Mouse (Mus musculus) midbrain, embryonic 15.5 days (tissue): ENCODE results near the gene Olfr1412. TPM values are rescaled to one million over a fixed set of nuclear protein-coding genes. Genes with fewer than 3 reads are reported as not detected.

Source experiments
- ATAC-seq: fragments of 200-750 bp; cut with Nextera tagmentation; replicated peaks from 2 replicates; pipeline ENCODE4 v1.8.0; 2017; ENCODE audit warnings: moderate TSS enrichment
- H3K27ac ChIP-seq: fragments of 300-500 bp; sonication (generic); 2 replicates; pipeline ENCODE4 v1.5.1; 2015; ENCODE audit warnings: mild to moderate bottlenecking, inconsistent platforms
- H3K27me3 ChIP-seq: fragments of 300-500 bp; sonication (generic); replicated peaks from 2 replicates; pipeline ENCODE4 v1.6.1; 2015; ENCODE audit warnings: inconsistent platforms
- H3K36me3 ChIP-seq: fragments of 300-500 bp; sonication (generic); replicated peaks from 2 replicates; pipeline ENCODE4 v1.6.1; 2015; ENCODE audit warnings: inconsistent platforms
- H3K4me1 ChIP-seq: fragments of 300-500 bp; sonication (generic); 2 replicates; pipeline ENCODE4 v1.6.1; 2015; ENCODE audit warnings: inconsistent platforms
- H3K4me2 ChIP-seq: fragments of 300-500 bp; sonication (generic); 2 replicates; pipeline ENCODE4 v1.6.1; 2015; ENCODE audit warnings: inconsistent platforms, mild to moderate bottlenecking, moderate library complexity
- H3K4me3 ChIP-seq: fragments of 300-500 bp; sonication (generic); 2 replicates; pipeline ENCODE4 v1.5.1; 2015; ENCODE audit warnings: mild to moderate bottlenecking, inconsistent platforms
- H3K9ac ChIP-seq: fragments of 300-500 bp; sonication (generic); 2 replicates; pipeline ENCODE4 v1.6.1; 2015; ENCODE audit warnings: mild to moderate bottlenecking, inconsistent platforms
- H3K9me3 ChIP-seq: fragments of 300-500 bp; sonication (generic); 2 replicates; pipeline ENCODE4 v1.6.1; 2016; ENCODE audit warnings: inconsistent platforms
- WGBS: fragments of 180-500 bp; shearing (Covaris S2); methylation state at CpG from one replicate; pipeline ENCODE4 v1.1.7; 2015; ENCODE audit warnings: mixed read lengths; 5-methylcytosine and 5-hydroxymethylcytosine counted together
- polyA plus RNA-seq: library from polyadenylated mRNA; unstranded; fragments of >200 nt; fragmentation: Nextera tagmentation; extraction: Ambion mirVana; gene quantifications from 2 replicates; pipeline ENCODE4 v1.2.1, GENCODE M21; 2015

Gene Olfr1412
- not detected in 2 replicates for polyA plus RNA-seq

DNA sequence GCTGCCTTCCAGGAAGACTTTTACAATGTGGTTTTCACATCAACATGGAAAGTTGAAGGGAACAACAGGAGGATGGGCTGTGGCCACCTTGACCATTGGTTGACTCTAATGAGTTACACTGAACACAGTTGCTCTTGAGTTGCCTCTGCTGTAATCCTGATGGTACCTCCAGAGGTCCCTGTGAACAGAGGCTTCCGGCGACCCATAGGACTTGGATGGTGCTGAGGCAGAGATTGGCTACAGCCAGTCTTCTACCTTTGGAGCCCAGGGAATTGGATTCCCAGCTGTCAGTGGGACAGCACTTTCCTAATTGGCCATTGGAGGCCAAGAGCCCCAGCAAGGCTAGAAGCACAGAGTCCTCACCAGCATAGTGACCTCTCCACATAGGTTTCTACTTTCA lies at the start of gene Olfr1412:
Gene Olfr1412, plus strand, starts transcription at position 301 of the 400 bp plus-strand sequence.
- no peak within 1 kb of the TSS for H3K27ac ChIP-seq
- no peak within 1 kb of the TSS for H3K4me2 ChIP-seq
- ATAC-seq: no peak
- H3K36me3 ChIP-seq: no peaks in the 10 kb centered on the region
- no peak within 1 kb of the TSS for H3K9ac ChIP-seq
- H3K27me3 ChIP-seq: no peaks in the 10 kb centered on the region
- WGBS: 82% methylated on average over 2 of the region's 2 CpGs
- H3K4me1 ChIP-seq: no peaks in the 10 kb centered on the region
- no peaks in the 10 kb centered on the region for H3K9me3 ChIP-seq
- no peak within 1 kb of the TSS for H3K4me3 ChIP-seq

DNA sequence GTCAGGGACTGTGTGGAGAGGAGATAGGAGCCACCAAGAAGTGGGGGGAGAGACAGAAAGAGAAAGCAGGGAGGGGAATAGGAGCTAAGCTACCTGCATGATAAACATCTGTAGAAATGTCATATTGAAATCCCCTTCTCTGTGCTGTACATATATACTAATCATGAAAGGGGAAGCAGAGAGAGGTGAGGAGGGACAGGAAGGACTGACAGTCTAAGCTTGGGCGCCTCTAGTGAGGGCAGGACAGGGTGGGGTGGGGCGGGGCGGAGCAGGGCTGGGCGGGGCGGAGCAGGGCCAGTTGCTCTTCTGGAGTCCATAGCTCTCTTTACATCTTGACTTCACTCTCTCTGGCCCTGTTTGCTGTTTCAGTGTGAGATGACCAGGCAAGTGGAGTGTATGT lies 48.6 kb upstream of the Olfr1412 start:
- Histone ChIP-seq H3K27ac (no peak overlapping the region), H3K4me3 (no peak overlapping the region), H3K36me3 (no peaks in the 10 kb centered on the region), H3K4me2 (no peak overlapping the region), H3K9ac (no peak overlapping the region), H3K9me3 (no peaks in the 10 kb centered on the region), H3K4me1 (no peaks in the 10 kb centered on the region), H3K27me3 (no peaks in the 10 kb centered on the region)
- ATAC-seq: no peak
- WGBS: 42% methylated on average over 5 of the region's 5 CpGs

DNA sequence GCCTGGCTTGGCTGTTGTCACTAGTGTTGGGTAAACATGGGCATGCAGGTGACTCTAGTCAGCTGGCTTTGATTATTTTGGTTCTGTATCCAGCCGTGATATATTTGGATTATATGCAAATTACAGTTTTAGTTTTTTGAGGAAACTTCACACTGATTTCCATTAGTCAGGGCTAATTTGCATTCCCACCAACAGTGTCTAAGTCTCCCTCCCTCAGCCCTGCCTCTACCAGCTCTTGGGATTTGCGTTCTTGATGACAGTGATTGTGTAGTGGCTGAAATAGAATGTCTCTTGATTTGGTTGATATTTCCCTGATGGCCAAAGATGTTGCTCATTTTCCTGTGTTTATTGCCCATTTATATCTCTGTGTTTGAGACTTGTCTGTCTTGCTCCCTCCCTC lies 46.5 kb upstream of the Olfr1412 start:
- no peaks in the 10 kb centered on the region for H3K4me1 ChIP-seq
- H3K27me3 ChIP-seq: no peaks in the 10 kb centered on the region
- no peak for ATAC-seq
- WGBS: 45% methylated on average over 2 of the region's 2 CpGs
- H3K9me3 ChIP-seq: no peaks in the 10 kb centered on the region
- no peak overlapping the region for H3K4me2 ChIP-seq
- no peak overlapping the region for H3K4me3 ChIP-seq
- no peak overlapping the region for H3K27ac ChIP-seq
- H3K36me3 ChIP-seq: no peaks in the 10 kb centered on the region
- H3K9ac ChIP-seq: no peak overlapping the region

DNA sequence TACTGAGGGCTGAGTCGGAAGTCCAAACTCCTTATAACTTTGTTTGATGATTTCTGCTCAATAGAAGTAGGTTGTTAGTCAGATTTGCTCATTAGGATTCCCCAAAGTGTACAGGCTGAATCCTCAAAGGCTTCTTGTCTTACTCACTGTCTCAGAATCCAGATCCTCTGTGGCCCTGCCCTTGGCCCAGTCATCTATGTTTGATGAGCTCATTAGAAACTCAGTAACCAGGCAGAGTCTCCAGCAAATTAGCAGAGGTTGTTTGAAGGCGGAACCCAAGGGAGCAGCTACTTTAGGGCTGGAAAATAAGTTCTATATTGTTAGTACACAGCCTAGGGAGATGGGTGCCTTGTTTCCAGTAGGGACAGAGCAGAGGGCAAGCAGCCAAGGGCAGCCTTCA lies 39.6 kb upstream of the Olfr1412 start:
- Histone ChIP-seq H3K4me2 (no peak overlapping the region), H3K9ac (no peak overlapping the region), H3K9me3 (no peaks in the 10 kb centered on the region), H3K4me1 (no peaks in the 10 kb centered on the region), H3K36me3 (no peaks in the 10 kb centered on the region), H3K27me3 (no peaks in the 10 kb centered on the region), H3K27ac (no peak overlapping the region), H3K4me3 (no peak overlapping the region)
- WGBS: 88% methylated on average over 2 of the region's 2 CpGs
- no peak for ATAC-seq

GRCm38 (mm10) chr1:92571022-92571421 lies 14.6 kb upstream of the Olfr1412 start, which contains the start of gene Olfr1413:
TSS of gene Olfr1413 (plus strand) at chr1:92571322.
- no peaks in the 10 kb centered on the region for H3K27me3 ChIP-seq
- no peak within 1 kb of the TSS for H3K4me2 ChIP-seq
- no peak within 1 kb of the TSS for H3K27ac ChIP-seq
- H3K9ac ChIP-seq: no peak within 1 kb of the TSS
- no peak within 1 kb of the TSS for H3K4me3 ChIP-seq
- H3K4me1 ChIP-seq: no peaks in the 10 kb centered on the region
- H3K36me3 ChIP-seq: no peaks in the 10 kb centered on the region
- H3K9me3 ChIP-seq: no peaks in the 10 kb centered on the region
- ATAC-seq: no peak
- 90% methylated on average over 3 of the region's 3 CpGs for WGBS

DNA sequence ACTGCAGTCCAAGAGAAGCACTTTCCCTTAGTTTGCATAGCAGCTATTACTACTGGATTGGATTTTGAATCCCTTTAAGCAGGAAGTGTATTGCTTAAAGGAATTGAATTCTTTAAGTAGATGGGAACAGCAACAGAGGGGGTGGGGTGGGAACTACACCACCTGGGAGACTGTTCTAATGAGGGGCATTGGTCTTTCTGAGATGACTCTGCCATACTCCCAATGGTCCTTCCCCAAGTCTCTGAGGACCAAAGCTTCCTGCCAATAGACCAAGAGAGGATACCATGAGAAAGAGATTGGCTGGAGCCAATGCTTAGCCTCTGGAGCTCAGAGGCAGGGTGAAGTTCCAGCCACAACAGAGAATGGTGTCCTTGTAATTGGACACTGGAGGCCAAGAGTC lies 8.5 kb downstream of the Olfr1412 start, which contains the start of gene Olfr1411:
Gene Olfr1411, plus strand, starts transcription at position 301 of the 400 bp plus-strand sequence.
- Histone ChIP-seq H3K4me1 (no peaks in the 10 kb centered on the region), H3K4me2 (no peak within 1 kb of the TSS), H3K9ac (no peak within 1 kb of the TSS), H3K27me3 (no peaks in the 10 kb centered on the region), H3K36me3 (no peaks in the 10 kb centered on the region), H3K4me3 (no peak within 1 kb of the TSS), H3K27ac (no peak within 1 kb of the TSS), H3K9me3 (no peaks in the 10 kb centered on the region)
- no peak for ATAC-seq

DNA sequence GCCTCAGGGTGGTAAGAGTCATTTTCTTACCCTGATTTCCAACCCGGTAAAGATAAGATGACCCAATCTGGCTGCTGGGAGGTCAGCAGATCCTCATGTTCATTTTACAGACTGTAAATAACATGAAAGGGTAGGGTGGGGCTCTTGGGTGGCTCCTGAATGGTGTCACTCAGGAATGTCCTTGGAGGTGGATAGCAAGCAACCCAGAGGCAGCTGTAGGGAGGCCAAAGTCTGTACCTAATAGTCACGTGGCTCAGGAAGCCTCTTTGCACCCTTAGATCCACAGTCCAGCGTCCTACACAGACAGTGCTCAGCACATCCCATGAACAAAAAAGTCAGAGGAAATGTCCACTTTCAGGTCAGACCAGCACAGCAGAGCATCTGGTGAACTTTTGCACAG lies 10.4 kb downstream of the Olfr1412 start:
- H3K4me2 ChIP-seq: no peak overlapping the region
- no peak overlapping the region for H3K9ac ChIP-seq
- H3K27me3 ChIP-seq: no peaks in the 10 kb centered on the region
- no peak overlapping the region for H3K4me3 ChIP-seq
- no peaks in the 10 kb centered on the region for H3K9me3 ChIP-seq
- H3K27ac ChIP-seq: no peak overlapping the region
- no peaks in the 10 kb centered on the region for H3K4me1 ChIP-seq
- WGBS: 84% methylated on average over 3 of the region's 3 CpGs
- H3K36me3 ChIP-seq: no peaks in the 10 kb centered on the region
- no peak for ATAC-seq

DNA sequence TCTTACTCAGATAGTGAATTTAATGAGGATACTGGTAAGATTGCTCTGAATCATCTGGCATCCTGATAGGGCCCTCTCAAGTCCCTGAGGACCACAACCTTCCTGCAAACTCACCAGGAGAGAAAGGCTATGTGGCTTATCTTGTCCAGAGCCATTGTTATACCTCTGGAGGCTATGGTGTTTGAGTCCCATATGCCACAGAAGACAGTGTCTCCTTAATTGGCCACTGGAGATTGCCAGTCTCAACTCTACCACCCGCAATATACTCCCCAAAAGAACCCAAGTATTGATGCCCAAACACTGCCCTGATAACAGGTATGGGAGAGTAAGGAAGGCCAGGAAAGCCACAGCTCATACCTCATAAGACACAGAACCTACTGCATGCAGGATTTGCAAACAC lies 19.9 kb downstream of the Olfr1412 start, which contains the start of gene Olfr1410:
Gene Olfr1410, plus strand, starts transcription at position 301 of the 400 bp plus-strand sequence.
- no peaks in the 10 kb centered on the region for H3K9me3 ChIP-seq
- H3K4me1 ChIP-seq: no peaks in the 10 kb centered on the region
- H3K4me2 ChIP-seq: no peak within 1 kb of the TSS
- no peak within 1 kb of the TSS for H3K9ac ChIP-seq
- H3K27me3 ChIP-seq: no peaks in the 10 kb centered on the region
- no peak within 1 kb of the TSS for H3K4me3 ChIP-seq
- no peak for ATAC-seq
- 93% methylated on average over 1 of the region's 1 CpGs for WGBS
- no peaks in the 10 kb centered on the region for H3K36me3 ChIP-seq
- H3K27ac ChIP-seq: no peak within 1 kb of the TSS

- ATAC-seq: no peak
- Histone ChIP-seq H3K4me2 (no peak overlapping the region), H3K9ac (no peak overlapping the region), H3K27ac (no peak overlapping the region), H3K4me3 (no peak overlapping the region), H3K27me3 (0 out of 2 replicates have a peak, but pooled peaks cover 5% of the 10 kb centered on the region), H3K9me3 (no peaks in the 10 kb centered on the region), H3K36me3 (no peaks in the 10 kb centered on the region), H3K4me1 (no peaks in the 10 kb centered on the region)
- 83% methylated on average over 4 of the region's 4 CpGs for WGBS
Measured at GRCm38 (mm10) chr1:92607711-92608110, 22.1 kb downstream of the Olfr1412 start.

DNA sequence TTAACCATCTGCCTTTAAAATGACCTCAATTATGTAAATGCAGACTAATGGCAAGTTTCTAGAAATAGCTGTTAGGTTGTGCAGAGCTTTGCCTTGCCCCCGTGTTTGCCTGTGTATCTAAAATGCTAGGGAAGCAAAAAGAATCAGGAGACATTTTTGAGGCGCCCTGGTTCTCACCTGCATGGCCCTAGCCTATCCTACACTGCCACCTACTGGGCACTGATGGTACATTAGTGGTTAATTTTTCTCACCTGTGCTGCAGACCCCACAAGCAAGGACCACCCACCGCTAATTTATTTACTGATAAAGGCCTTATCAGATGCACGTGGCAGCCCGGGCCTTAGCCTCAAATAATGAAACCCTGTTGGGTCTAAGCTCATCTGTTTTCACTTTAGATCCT lies 25.4 kb downstream of the Olfr1412 start:
- H3K4me2 ChIP-seq: no peak overlapping the region
- no peaks in the 10 kb centered on the region for H3K9me3 ChIP-seq
- 7% methylated on average over 5 of the region's 5 CpGs for WGBS
- H3K27me3 ChIP-seq: 0 out of 2 replicates have a peak, but pooled peaks cover 5% of the 10 kb centered on the region
- H3K9ac ChIP-seq: no peak overlapping the region
- no peak overlapping the region for H3K4me3 ChIP-seq
- no peak for ATAC-seq
- H3K36me3 ChIP-seq: no peaks in the 10 kb centered on the region
- no peak overlapping the region for H3K27ac ChIP-seq
- no peaks in the 10 kb centered on the region for H3K4me1 ChIP-seq

GRCm38 (mm10) chr1:92613175-92613574 lies 27.6 kb downstream of the Olfr1412 start:
- no peak for ATAC-seq
- 34% methylated on average over 4 of the region's 4 CpGs for WGBS
- H3K9ac ChIP-seq: no peak overlapping the region
- no peaks in the 10 kb centered on the region for H3K9me3 ChIP-seq
- H3K4me3 ChIP-seq: no peak overlapping the region
- no peaks in the 10 kb centered on the region for H3K36me3 ChIP-seq
- H3K27ac ChIP-seq: no peak overlapping the region
- 0 out of 2 replicates have a peak, but pooled peaks cover 5% of the 10 kb centered on the region for H3K27me3 ChIP-seq
- no peaks in the 10 kb centered on the region for H3K4me1 ChIP-seq
- no peak overlapping the region for H3K4me2 ChIP-seq

GRCm38 (mm10) chr1:92614516-92614915 lies 28.9 kb downstream of the Olfr1412 start:
- no peak overlapping the region for H3K9ac ChIP-seq
- WGBS: 7% methylated on average over 1 of the region's 1 CpGs
- H3K4me2 ChIP-seq: no peak overlapping the region
- no peak for ATAC-seq
- H3K27me3 ChIP-seq: 0 out of 2 replicates have a peak, but pooled peaks cover 5% of the 10 kb centered on the region
- H3K36me3 ChIP-seq: no peaks in the 10 kb centered on the region
- H3K4me1 ChIP-seq: no peaks in the 10 kb centered on the region
- H3K27ac ChIP-seq: no peak overlapping the region
- H3K4me3 ChIP-seq: no peak overlapping the region
- no peaks in the 10 kb centered on the region for H3K9me3 ChIP-seq

GRCm38 (mm10) chr1:92616046-92616445 lies 30.5 kb downstream of the Olfr1412 start:
- Histone ChIP-seq H3K4me2 (no peak overlapping the region), H3K27me3 (0 out of 2 replicates have a peak, but pooled peaks cover 5% of the 10 kb centered on the region), H3K4me1 (no peaks in the 10 kb centered on the region), H3K4me3 (no peak overlapping the region), H3K9me3 (no peaks in the 10 kb centered on the region), H3K27ac (no peak overlapping the region), H3K36me3 (no peaks in the 10 kb centered on the region), H3K9ac (no peak overlapping the region)
- WGBS: 85% methylated on average over 1 of the region's 1 CpGs
- ATAC-seq: no peak
